Mouse (Mus musculus): ENCODE measurements around the gene Rnf133. TPM values are rescaled to one million over a fixed set of nuclear protein-coding genes. Genes with fewer than 3 reads are reported as not detected.

Gene Rnf133
- 0.16 TPM in 1 of 2 replicates, not detected in the other for polyA plus RNA-seq (2015; fragmentation: Nextera tagmentation; extraction: Ambion mirVana)

GRCm38 (mm10) chr6:23650205-23650604 lies at the start of gene Rnf133:
Gene Rnf133 (minus strand): TSS chr6:23650305.
- WGBS: 80% methylated on average over 2 of the region's 2 CpGs
- no peaks in the 10 kb centered on the region for H3K27me3 ChIP-seq
- H3K4me1 ChIP-seq: no peaks in the 10 kb centered on the region
- no peak within 1 kb of the TSS for H3K9ac ChIP-seq
- H3K36me3 ChIP-seq: no peaks in the 10 kb centered on the region
- ATAC-seq (replicated peaks; ENCODE audit: low FRiP score): no peak
- H3K9me3 ChIP-seq (replicated peaks): no peaks in the 10 kb centered on the region
- no peak within 1 kb of the TSS for H3K4me3 ChIP-seq (replicated peaks)
- no peak within 1 kb of the TSS for H3K27ac ChIP-seq
- H3K4me2 ChIP-seq: no peak within 1 kb of the TSS

- no peak overlapping the region for H3K9ac ChIP-seq
- H3K27me3 ChIP-seq: no peaks in the 10 kb centered on the region
- ATAC-seq (replicated peaks; ENCODE audit: low FRiP score): no peak
- WGBS: 84% methylated on average over 1 of the region's 1 CpGs
- H3K4me3 ChIP-seq (replicated peaks): no peak overlapping the region
- H3K36me3 ChIP-seq: no peaks in the 10 kb centered on the region
- no peaks in the 10 kb centered on the region for H3K4me1 ChIP-seq
- H3K27ac ChIP-seq: no peak overlapping the region
- H3K9me3 ChIP-seq (replicated peaks): no peaks in the 10 kb centered on the region
- H3K4me2 ChIP-seq: no peak overlapping the region
Measured at GRCm38 (mm10) chr6:23678172-23678571, 28.1 kb upstream of the Rnf133 start.

- no peak for ATAC-seq (replicated peaks; ENCODE audit: low FRiP score)
- Histone ChIP-seq H3K27ac (no peak within 1 kb of the TSS), H3K4me2 (no peak within 1 kb of the TSS), H3K4me3 (replicated peaks) (no peak within 1 kb of the TSS), H3K4me1 (no peaks in the 10 kb centered on the region), H3K36me3 (no peaks in the 10 kb centered on the region), H3K27me3 (no peaks in the 10 kb centered on the region), H3K9me3 (replicated peaks) (no peaks in the 10 kb centered on the region), H3K9ac (no peak within 1 kb of the TSS)
- WGBS: 89% methylated on average over 2 of the region's 2 CpGs
Measured at GRCm38 (mm10) chr6:23655036-23655435, 4.9 kb upstream of the Rnf133 start, which contains the start of gene Rnf148. Gene Rnf148 (minus strand): TSS chr6:23655136.

DNA sequence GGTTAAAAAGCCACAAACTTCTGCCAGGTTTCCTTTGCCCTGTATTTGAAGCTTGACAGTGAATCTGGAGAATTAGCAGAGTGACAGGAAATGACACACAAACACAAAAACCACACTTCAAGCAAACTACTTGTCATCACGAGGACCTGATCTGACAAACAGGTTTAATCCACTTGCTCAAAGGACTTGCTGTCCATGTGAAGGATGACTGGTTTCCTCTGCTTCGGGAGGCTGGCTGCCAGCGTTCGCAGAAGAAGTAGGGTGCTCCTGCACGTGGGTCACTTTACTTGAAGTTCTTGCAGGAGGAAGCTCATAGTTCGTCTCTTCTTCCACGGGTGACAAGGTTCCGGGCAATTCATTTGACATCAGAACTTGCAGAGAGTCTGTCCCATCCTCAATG lies 1.4 kb downstream of the Rnf133 start:
- Histone ChIP-seq H3K36me3 (no peaks in the 10 kb centered on the region), H3K4me1 (no peaks in the 10 kb centered on the region), H3K9me3 (replicated peaks) (no peaks in the 10 kb centered on the region), H3K27me3 (no peaks in the 10 kb centered on the region), H3K4me3 (replicated peaks) (no peak overlapping the region), H3K9ac (no peak overlapping the region), H3K27ac (no peak overlapping the region), H3K4me2 (no peak overlapping the region)
- no peak for ATAC-seq (replicated peaks; ENCODE audit: low FRiP score)
- WGBS: 73% methylated on average over 8 of the region's 8 CpGs

DNA sequence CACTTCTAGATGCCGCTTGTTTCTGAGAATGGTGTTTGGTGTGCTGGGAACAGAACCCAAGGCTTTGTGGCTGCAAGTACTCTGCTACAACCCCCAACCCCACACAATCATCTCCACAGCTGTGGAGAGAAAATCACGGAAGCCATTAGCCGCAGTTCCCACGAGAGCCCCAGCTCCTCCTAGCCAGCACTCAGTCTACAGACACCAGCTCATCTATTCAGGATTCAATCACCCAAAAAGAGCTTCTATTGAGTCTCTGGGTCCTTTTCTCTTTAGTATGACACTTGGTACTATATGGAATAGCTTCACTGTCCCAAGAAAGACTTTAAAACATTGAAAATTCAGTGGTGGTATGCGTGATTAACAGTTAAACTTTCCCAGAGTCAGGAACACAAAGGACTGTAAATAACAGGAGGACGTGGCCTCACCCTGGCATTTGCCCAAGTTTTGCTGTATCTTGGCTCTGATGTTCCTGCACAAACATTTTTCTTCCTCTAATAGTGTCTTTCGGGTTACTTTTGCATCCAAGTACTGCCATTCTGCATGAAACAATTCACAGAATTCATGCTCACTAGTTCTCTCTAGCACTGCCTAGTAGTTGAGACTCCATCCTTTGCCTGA lies 2.4 kb downstream of the Rnf133 start:
- H3K9me3 ChIP-seq (replicated peaks): no peaks in the 10 kb centered on the region
- no peaks in the 10 kb centered on the region for H3K4me1 ChIP-seq
- 64% methylated on average over 7 of the region's 7 CpGs for WGBS
- H3K9ac ChIP-seq: no peak overlapping the region
- no peak for ATAC-seq (replicated peaks; ENCODE audit: low FRiP score)
- no peaks in the 10 kb centered on the region for H3K36me3 ChIP-seq
- H3K4me2 ChIP-seq: no peak overlapping the region
- H3K27ac ChIP-seq: no peak overlapping the region
- H3K27me3 ChIP-seq: no peaks in the 10 kb centered on the region
- H3K4me3 ChIP-seq (replicated peaks): no peak overlapping the region

DNA sequence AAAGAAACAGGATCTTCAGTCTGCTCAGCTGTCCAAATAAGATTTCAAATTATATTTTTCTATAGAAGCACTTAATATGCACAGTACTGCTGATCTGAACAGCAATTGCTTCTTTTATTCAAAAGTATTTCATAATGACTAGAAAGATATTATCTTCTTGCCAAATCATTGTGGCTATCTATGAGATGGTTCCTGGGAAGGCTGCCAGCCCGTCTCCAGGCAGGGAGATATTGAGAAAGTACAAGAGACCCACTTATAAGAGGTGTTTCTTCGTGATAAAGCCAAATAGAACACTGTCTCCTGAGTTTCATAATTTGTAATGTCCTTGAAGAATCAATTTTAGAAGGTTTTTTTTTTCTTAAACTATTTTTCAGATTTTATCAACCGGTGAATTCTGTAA lies 13.0 kb downstream of the Rnf133 start:
- 75% methylated on average over 3 of the region's 3 CpGs for WGBS
- H3K27me3 ChIP-seq: no peaks in the 10 kb centered on the region
- H3K36me3 ChIP-seq: no peaks in the 10 kb centered on the region
- no peak overlapping the region for H3K27ac ChIP-seq
- ATAC-seq (replicated peaks; ENCODE audit: low FRiP score): no peak
- H3K4me2 ChIP-seq: no peak overlapping the region
- H3K4me1 ChIP-seq: no peaks in the 10 kb centered on the region
- H3K9ac ChIP-seq: no peak overlapping the region
- H3K9me3 ChIP-seq (replicated peaks): no peaks in the 10 kb centered on the region
- no peak overlapping the region for H3K4me3 ChIP-seq (replicated peaks)

DNA sequence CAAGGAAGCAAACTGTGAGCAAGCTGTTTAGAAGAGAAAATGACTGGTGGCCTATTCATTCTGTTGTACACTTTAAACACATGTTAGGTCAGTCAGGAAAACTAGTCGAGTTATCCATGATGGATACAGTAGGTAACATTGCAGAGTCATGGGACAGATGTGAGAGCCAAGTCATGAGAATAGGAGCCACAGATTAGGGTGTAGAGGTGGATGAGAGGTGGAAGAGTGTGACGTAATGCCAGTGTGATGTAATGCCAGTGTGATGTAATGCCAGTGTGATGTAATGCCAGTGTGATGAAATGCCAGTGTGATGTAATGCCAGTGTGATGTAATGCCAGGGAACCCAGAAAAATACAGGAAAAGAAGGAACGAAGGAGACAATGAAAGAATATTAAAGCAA lies 14.9 kb downstream of the Rnf133 start:
- Histone ChIP-seq H3K36me3 (no peaks in the 10 kb centered on the region), H3K4me1 (no peaks in the 10 kb centered on the region), H3K4me2 (no peak overlapping the region), H3K4me3 (replicated peaks) (no peak overlapping the region), H3K27me3 (no peaks in the 10 kb centered on the region), H3K9ac (no peak overlapping the region), H3K9me3 (replicated peaks) (no peaks in the 10 kb centered on the region), H3K27ac (no peak overlapping the region)
- 91% methylated on average over 3 of the region's 3 CpGs for WGBS
- ATAC-seq (replicated peaks; ENCODE audit: low FRiP score): no peak

DNA sequence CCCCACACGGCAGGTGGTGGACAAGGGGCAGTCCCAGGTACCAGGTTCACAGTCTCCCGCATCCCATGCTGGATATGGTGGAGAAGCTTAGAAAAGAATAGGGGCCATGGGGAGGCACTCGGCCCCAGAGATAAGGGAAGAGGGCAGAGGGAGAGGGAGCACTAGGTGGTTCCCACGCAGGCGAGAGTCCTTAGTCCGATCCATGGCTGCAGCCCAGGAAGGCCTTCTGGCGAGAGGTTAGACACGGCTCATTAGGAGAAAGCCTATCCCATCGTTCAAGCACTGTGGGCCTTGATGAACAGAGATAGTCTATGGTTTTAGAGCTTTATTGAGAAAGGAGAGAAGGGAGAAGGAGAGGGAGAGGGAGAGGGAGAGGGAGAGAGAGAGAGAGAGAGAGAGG lies 16.1 kb downstream of the Rnf133 start:
- no peak for ATAC-seq (replicated peaks; ENCODE audit: low FRiP score)
- H3K9ac ChIP-seq: no peak overlapping the region
- 73% methylated on average over 9 of the region's 9 CpGs for WGBS
- no peak overlapping the region for H3K4me2 ChIP-seq
- H3K9me3 ChIP-seq (replicated peaks): no peaks in the 10 kb centered on the region
- H3K4me3 ChIP-seq (replicated peaks): no peak overlapping the region
- no peaks in the 10 kb centered on the region for H3K4me1 ChIP-seq
- no peak overlapping the region for H3K27ac ChIP-seq
- no peaks in the 10 kb centered on the region for H3K36me3 ChIP-seq
- no peaks in the 10 kb centered on the region for H3K27me3 ChIP-seq

GRCm38 (mm10) chr6:23630465-23630864 lies 19.6 kb downstream of the Rnf133 start:
- no peaks in the 10 kb centered on the region for H3K36me3 ChIP-seq
- H3K9ac ChIP-seq: no peak overlapping the region
- H3K27me3 ChIP-seq: no peaks in the 10 kb centered on the region
- H3K4me1 ChIP-seq: no peaks in the 10 kb centered on the region
- H3K9me3 ChIP-seq (replicated peaks): no peaks in the 10 kb centered on the region
- WGBS: 28% methylated on average over 4 of the region's 4 CpGs
- H3K4me2 ChIP-seq: no peak overlapping the region
- ATAC-seq (replicated peaks; ENCODE audit: low FRiP score): no peak
- H3K4me3 ChIP-seq (replicated peaks): no peak overlapping the region
- H3K27ac ChIP-seq: no peak overlapping the region

Other genes with a start within 250 kb of the Rnf133 start
- gene Rnf148, start 4.8 kb upstream of the Rnf133 start, polyA plus RNA-seq (2015; fragmentation: Nextera tagmentation; extraction: Ambion mirVana): not detected in 2 replicates
- 6.1 and 6.6 TPM in 2 replicates for gene Cadps2, start 189.1 kb upstream of the Rnf133 start, polyA plus RNA-seq (2015; fragmentation: Nextera tagmentation; extraction: Ambion mirVana)